Mouse (Mus musculus): Measurements from ENCODE around the gene Aifm2.

- TF ChIP-seq POLR2A (IDR thresholded peaks at IDR 0.05; ENCODE audit: insufficient read depth, low read depth, low read length) (no peak), CTCF (IDR thresholded peaks at IDR 0.05; ENCODE audit: insufficient read depth, low read depth, low read length) (no peak)
Observed at GRCm38 (mm10) chr10:61741306-61741705, 26.2 kb downstream of the Aifm2 start.
